Mouse (Mus musculus): Measurements from ENCODE around the gene Kif12. TPM values are rescaled to one million over a fixed set of nuclear protein-coding genes. Genes with fewer than 3 reads are reported as not detected.

The Kif12 gene
- polyA plus RNA-seq, 1 experiment from 2014 or later = 7.2 TPM

DNA sequence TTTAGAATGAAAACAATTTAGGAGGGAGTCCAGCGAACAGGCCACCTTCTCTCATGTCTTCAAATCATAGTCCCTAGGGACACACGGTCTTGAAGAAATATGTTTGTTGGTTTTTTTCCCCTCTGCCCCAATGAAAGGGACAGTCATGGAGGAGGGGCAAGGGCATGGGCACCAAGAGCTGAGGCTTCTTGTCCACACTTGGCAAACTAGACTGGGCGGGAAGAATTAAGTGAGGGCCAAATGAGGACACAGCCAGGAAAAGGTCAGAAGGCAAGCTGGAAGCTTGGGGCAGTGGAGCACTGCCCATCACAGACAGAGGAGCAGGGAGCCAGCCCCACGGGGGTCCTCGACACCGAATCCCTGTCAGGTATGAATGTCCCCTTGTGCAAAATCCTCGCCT, 31.9 kb upstream of the Kif12 start:
- H3K36me3 ChIP-seq = no peaks in the 10 kb centered on the region
- no peak for ATAC-seq
- no peaks in the 10 kb centered on the region for H3K27me3 ChIP-seq (replicated peaks)
- H3K9ac ChIP-seq = no peak overlapping the region
- 60% methylated on average over 7 of the region's 7 CpGs for WGBS (ENCODE audit: insufficient replicate concordance)
- no peaks in the 10 kb centered on the region for H3K4me1 ChIP-seq
- H3K4me3 ChIP-seq = no peak overlapping the region
- no peak overlapping the region for H3K4me2 ChIP-seq
- no peaks in the 10 kb centered on the region for H3K9me3 ChIP-seq (replicated peaks)
- no peak overlapping the region for H3K27ac ChIP-seq

DNA sequence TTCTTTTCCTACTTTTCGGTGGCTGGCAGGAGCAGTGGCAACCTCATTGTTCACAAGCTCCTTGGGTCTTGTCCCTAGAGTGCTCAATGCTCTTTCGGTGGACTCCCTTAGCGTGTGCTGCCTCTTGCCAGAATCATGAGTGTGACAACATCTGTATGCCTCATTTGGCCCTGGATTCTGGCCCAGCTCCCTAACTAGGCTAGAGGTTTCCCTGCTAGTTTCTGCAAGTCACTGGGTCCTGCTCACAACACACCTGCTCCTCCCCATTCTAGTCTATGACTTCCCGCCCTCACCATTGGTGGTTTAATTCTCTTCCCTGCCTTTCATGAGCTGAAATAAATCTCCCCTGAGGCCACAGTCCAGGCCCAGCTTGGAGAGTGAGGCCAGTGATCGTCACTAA, 27.4 kb upstream of the Kif12 start:
- no peaks in the 10 kb centered on the region for H3K36me3 ChIP-seq
- 73% methylated on average over 5 of the region's 5 CpGs for WGBS (ENCODE audit: insufficient replicate concordance)
- H3K9ac ChIP-seq = no peak overlapping the region
- no peaks in the 10 kb centered on the region for H3K9me3 ChIP-seq (replicated peaks)
- H3K4me1 ChIP-seq = no peaks in the 10 kb centered on the region
- H3K27me3 ChIP-seq (replicated peaks) = no peaks in the 10 kb centered on the region
- no peak overlapping the region for H3K4me2 ChIP-seq
- no peak overlapping the region for H3K4me3 ChIP-seq
- H3K27ac ChIP-seq = no peak overlapping the region
- ATAC-seq = no peak

- no peak for ATAC-seq
- no peaks in the 10 kb centered on the region for H3K4me1 ChIP-seq
- H3K27ac ChIP-seq = no peak overlapping the region
- H3K27me3 ChIP-seq (replicated peaks) = no peaks in the 10 kb centered on the region
- H3K9me3 ChIP-seq (replicated peaks) = no peaks in the 10 kb centered on the region
- 63% methylated on average over 2 of the region's 2 CpGs for WGBS (ENCODE audit: insufficient replicate concordance)
- no peak overlapping the region for H3K9ac ChIP-seq
- no peaks in the 10 kb centered on the region for H3K36me3 ChIP-seq
- H3K4me2 ChIP-seq = no peak overlapping the region
- no peak overlapping the region for H3K4me3 ChIP-seq
These were observed 22.4 kb upstream of the Kif12 start for GRCm38 (mm10) chr4:63194366-63194765.

GRCm38 (mm10) chr4:63191641-63192040, 19.7 kb upstream of the Kif12 start:
- Histone ChIP-seq H3K9ac (no peak overlapping the region), H3K4me2 (no peak overlapping the region), H3K4me3 (no peak overlapping the region), H3K4me1 (no peaks in the 10 kb centered on the region), H3K27ac (no peak overlapping the region), H3K36me3 (no peaks in the 10 kb centered on the region), H3K27me3 (replicated peaks) (no peaks in the 10 kb centered on the region), H3K9me3 (replicated peaks) (no peaks in the 10 kb centered on the region)
- WGBS (ENCODE audit: insufficient replicate concordance) = 46% methylated on average over 5 of the region's 5 CpGs
- no peak for ATAC-seq

DNA sequence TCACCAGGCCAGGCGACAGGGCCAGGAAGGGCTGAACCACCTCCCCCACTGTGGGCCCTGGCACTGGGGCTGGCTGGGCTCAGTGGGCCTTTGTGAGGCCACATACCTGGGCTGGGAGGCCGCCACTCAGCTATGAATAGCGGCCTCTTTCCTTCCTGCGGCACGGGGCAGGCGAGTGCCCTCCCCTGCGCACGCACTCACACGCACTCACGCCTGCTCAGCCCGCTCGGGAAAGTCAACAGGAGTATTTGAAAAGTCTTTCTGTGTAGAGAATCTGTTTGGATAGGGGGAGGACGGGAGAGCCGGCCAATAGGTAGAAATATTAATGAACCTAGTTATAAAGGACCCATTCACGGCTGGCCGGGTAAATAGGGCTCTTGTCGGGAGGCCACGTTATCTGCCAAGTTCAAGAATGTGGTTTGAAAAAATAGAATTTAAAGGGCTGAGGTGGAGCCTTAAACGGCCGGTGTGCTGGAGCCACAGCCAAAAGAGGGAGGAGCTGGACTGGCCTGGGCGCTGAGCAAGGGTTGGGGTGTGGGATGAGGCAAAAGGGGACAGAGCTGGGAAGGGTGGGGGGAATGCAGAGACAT, 14.4 kb upstream of the Kif12 start:
- Histone ChIP-seq H3K9me3 (replicated peaks) (no peaks in the 10 kb centered on the region), H3K4me2 (peak overlapping the region; percentile 8; the same call in 1 of the 2 replicates), H3K27ac (no peak overlapping the region), H3K27me3 (replicated peaks) (no peaks in the 10 kb centered on the region), H3K4me1 (no peaks in the 10 kb centered on the region; the same call in 1 of the 2 replicates), H3K4me3 (no peak overlapping the region), H3K9ac (no peak overlapping the region), H3K36me3 (no peaks in the 10 kb centered on the region)
- peak; percentile 48 for ATAC-seq
- WGBS (ENCODE audit: insufficient replicate concordance) = 53% methylated on average over 21 of the region's 21 CpGs

DNA sequence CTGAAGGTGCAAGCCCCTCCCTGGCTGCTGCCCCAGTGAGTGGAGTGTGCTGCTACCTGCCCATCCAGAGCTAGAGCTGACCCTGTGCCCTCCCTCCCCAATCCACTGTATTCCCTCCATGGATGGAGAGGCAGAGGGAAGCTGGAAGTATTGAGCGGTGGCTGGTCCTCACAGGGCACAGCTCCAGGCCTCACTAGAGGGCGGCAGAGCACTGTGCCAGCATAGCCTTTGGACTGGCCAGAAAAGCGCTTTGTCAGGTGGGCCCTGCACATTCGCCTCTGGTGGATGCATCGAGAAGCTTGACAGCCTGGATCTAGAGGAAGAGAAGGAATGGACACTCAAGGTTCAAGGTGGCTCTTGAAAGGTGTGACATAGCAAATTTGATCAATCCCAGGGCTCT, 9.6 kb upstream of the Kif12 start:
- WGBS (ENCODE audit: insufficient replicate concordance) = 15% methylated on average over 5 of the region's 5 CpGs
- peak; percentile 49; the same call in 1 of the 2 replicates for ATAC-seq
- Histone ChIP-seq H3K36me3 (no peaks in the 10 kb centered on the region), H3K9me3 (replicated peaks) (no peaks in the 10 kb centered on the region), H3K4me3 (no peak overlapping the region), H3K27me3 (replicated peaks) (no peaks in the 10 kb centered on the region), H3K4me1 (no peaks in the 10 kb centered on the region; the same call in 1 of the 2 replicates), H3K4me2 (no peak overlapping the region), H3K27ac (no peak overlapping the region), H3K9ac (no peak overlapping the region)

- Histone ChIP-seq H3K4me2 (peak overlapping the region; percentile 47), H3K4me1 (no peaks in the 10 kb centered on the region; the same call in 1 of the 2 replicates), H3K9me3 (replicated peaks) (no peaks in the 10 kb centered on the region), H3K27ac (no peak overlapping the region), H3K9ac (no peak overlapping the region), H3K4me3 (peak overlapping the region; percentile 31), H3K27me3 (replicated peaks) (peaks cover 14% of the 10 kb centered on the region; the same call in 1 of the 2 replicates), H3K36me3 (no peaks in the 10 kb centered on the region)
- ATAC-seq = no peak
- 28% methylated on average over 24 of the region's 24 CpGs for WGBS (ENCODE audit: insufficient replicate concordance)
These were observed 809 bp downstream of the Kif12 start for GRCm38 (mm10) chr4:63171122-63171521.

GRCm38 (mm10) chr4:63170061-63170460, 1.9 kb downstream of the Kif12 start:
- H3K27me3 ChIP-seq (replicated peaks) = peaks cover 14% of the 10 kb centered on the region; the same call in 1 of the 2 replicates
- 70% methylated on average over 4 of the region's 4 CpGs for WGBS (ENCODE audit: insufficient replicate concordance)
- no peaks in the 10 kb centered on the region; the same call in 1 of the 2 replicates for H3K4me1 ChIP-seq
- no peak overlapping the region for H3K9ac ChIP-seq
- H3K36me3 ChIP-seq = no peaks in the 10 kb centered on the region
- no peaks in the 10 kb centered on the region for H3K9me3 ChIP-seq (replicated peaks)
- no peak overlapping the region for H3K27ac ChIP-seq
- H3K4me2 ChIP-seq = no peak overlapping the region
- H3K4me3 ChIP-seq = no peak overlapping the region
- ATAC-seq = no peak

- Histone ChIP-seq H3K36me3 (no peaks in the 10 kb centered on the region), H3K9me3 (replicated peaks) (no peaks in the 10 kb centered on the region), H3K27me3 (replicated peaks) (peaks cover 8% of the 10 kb centered on the region; the same call in 1 of the 2 replicates), H3K4me1 (no peaks in the 10 kb centered on the region), H3K4me2 (no peak overlapping the region), H3K9ac (no peak overlapping the region), H3K4me3 (no peak overlapping the region), H3K27ac (no peak overlapping the region)
- WGBS (ENCODE audit: insufficient replicate concordance) = 62% methylated on average over 5 of the region's 5 CpGs
- no peak for ATAC-seq
These were observed 5.6 kb downstream of the Kif12 start for GRCm38 (mm10) chr4:63166323-63166722.

DNA sequence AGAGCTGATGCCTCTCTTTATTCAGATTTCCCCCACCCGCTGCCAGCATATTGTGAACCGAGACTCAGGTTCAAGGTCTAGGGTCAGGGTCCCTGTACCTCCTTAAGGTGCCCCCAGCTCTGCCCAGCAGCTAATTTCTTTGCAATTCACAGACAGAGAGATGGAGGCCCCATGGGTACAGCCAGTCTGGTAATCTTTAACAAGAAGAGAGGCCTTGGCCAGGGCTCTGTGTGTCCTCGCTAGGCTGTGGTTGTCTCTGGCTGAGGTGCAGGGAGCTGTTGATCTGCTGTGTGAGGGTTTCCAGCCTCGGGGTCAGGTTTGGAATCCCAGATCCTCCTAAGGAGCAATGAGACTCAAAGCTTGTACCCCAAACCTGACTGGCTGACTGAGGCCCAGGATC, 6.3 kb downstream of the Kif12 start:
- Histone ChIP-seq H3K27ac (no peak overlapping the region), H3K4me2 (no peak overlapping the region), H3K36me3 (no peaks in the 10 kb centered on the region), H3K27me3 (replicated peaks) (0 out of 2 replicates have a peak, but pooled peaks cover 2% of the 10 kb centered on the region), H3K9me3 (replicated peaks) (no peaks in the 10 kb centered on the region), H3K4me1 (no peaks in the 10 kb centered on the region), H3K4me3 (no peak overlapping the region), H3K9ac (no peak overlapping the region)
- WGBS (ENCODE audit: insufficient replicate concordance) = 71% methylated on average over 4 of the region's 4 CpGs
- no peak for ATAC-seq

- Histone ChIP-seq H3K27ac (0 out of 2 replicates have a peak overlapping the region, but pooled peaks have one; percentile 6), H3K4me1 (0 out of 2 replicates have a peak, but pooled peaks cover 5% of the 10 kb centered on the region), H3K27me3 (replicated peaks) (no peaks in the 10 kb centered on the region), H3K36me3 (no peaks in the 10 kb centered on the region), H3K4me3 (no peak overlapping the region), H3K4me2 (no peak overlapping the region), H3K9ac (no peak overlapping the region), H3K9me3 (replicated peaks) (no peaks in the 10 kb centered on the region)
- 13% methylated on average over 5 of the region's 5 CpGs for WGBS (ENCODE audit: insufficient replicate concordance)
- 0 out of 2 replicates have a peak, but pooled peaks have one; percentile 25 for ATAC-seq
These were observed 12.9 kb downstream of the Kif12 start for GRCm38 (mm10) chr4:63158961-63159592.

GRCm38 (mm10) chr4:63158192-63158591, 13.7 kb downstream of the Kif12 start:
- H3K27me3 ChIP-seq (replicated peaks) = no peaks in the 10 kb centered on the region
- H3K4me3 ChIP-seq = no peak overlapping the region
- H3K27ac ChIP-seq = no peak overlapping the region
- no peak for ATAC-seq
- H3K9me3 ChIP-seq (replicated peaks) = no peaks in the 10 kb centered on the region
- H3K36me3 ChIP-seq = no peaks in the 10 kb centered on the region
- 75% methylated on average over 7 of the region's 7 CpGs for WGBS (ENCODE audit: insufficient replicate concordance)
- 0 out of 2 replicates have a peak, but pooled peaks cover 5% of the 10 kb centered on the region for H3K4me1 ChIP-seq
- H3K4me2 ChIP-seq = no peak overlapping the region
- H3K9ac ChIP-seq = no peak overlapping the region
